Mouse (Mus musculus) ES-Bruce4 (cell line): ENCODE results near the gene Hip1r. TPM values are rescaled to one million over a fixed set of nuclear protein-coding genes. Genes with fewer than 3 reads are reported as not detected.
"Not testable (repeated sequence)": the region's sequence is repeated elsewhere in the genome, so short reads cannot be mapped to it uniquely, and the experiment has no call there.

Source experiments
- H3K27ac ChIP-seq: 2 replicates; pipeline ENCODE4 v1.5.1; 2012; ENCODE audit warnings: low read length, inconsistent platforms; ENCODE audit not compliant: insufficient read depth
- H3K27me3 ChIP-seq: 2 replicates; pipeline ENCODE4 v1.6.1; 2012; ENCODE audit warnings: mild to moderate bottlenecking, low read length, inconsistent platforms; ENCODE audit not compliant: control insufficient read depth, poor library complexity, insufficient read depth, severe bottlenecking
- H3K36me3 ChIP-seq: 2 replicates; pipeline ENCODE4 v1.6.1; 2012; ENCODE audit warnings: inconsistent platforms, mild to moderate bottlenecking, low read length, moderate library complexity; ENCODE audit not compliant: control insufficient read depth, poor library complexity, insufficient read depth, severe bottlenecking
- H3K4me1 ChIP-seq: one replicate; pipeline ENCODE4 v1.8.1; 2011; ENCODE audit warnings: low read length; ENCODE audit not compliant: control insufficient read depth, insufficient read depth
- H3K4me3 ChIP-seq: 2 replicates; pipeline ENCODE4 v1.5.1; 2011; ENCODE audit warnings: low read depth, mild to moderate bottlenecking, low read length
- H3K9ac ChIP-seq: 2 replicates; pipeline ENCODE4 v1.6.1; 2012; ENCODE audit warnings: low read depth, mild to moderate bottlenecking, inconsistent platforms; ENCODE audit not compliant: poor library complexity, severe bottlenecking
- H3K9me3 ChIP-seq: replicated peaks from 2 replicates; pipeline ENCODE4 v1.6.1; 2012; ENCODE audit warnings: mild to moderate bottlenecking, low read length, inconsistent platforms; ENCODE audit not compliant: control insufficient read depth, poor library complexity, insufficient read depth, severe bottlenecking
- CTCF ChIP-seq: IDR thresholded peaks from one replicate; pipeline ENCODE4 v1.8.1; 2011; ENCODE audit warnings: low read depth, low read length
- EP300 ChIP-seq: IDR thresholded peaks from 2 replicates; pipeline ENCODE4 v1.6.1; 2011; ENCODE audit warnings: low read depth, low read length; ENCODE audit not compliant: insufficient read depth
- POLR2A ChIP-seq: IDR thresholded peaks from one replicate; pipeline ENCODE4 v1.8.1; 2011; ENCODE audit warnings: low read length; ENCODE audit not compliant: insufficient read depth
- polyA plus RNA-seq: library from polyadenylated mRNA; stranded (reverse); fragments of >200 nt; gene quantifications from 2 replicates; pipeline ENCODE4 v1.2.4, GENCODE M21; 2011; ENCODE audit warnings: low read depth; ENCODE audit not compliant: missing spikeins, insufficient read depth, insufficient read length

Hip1r gene
- polyA plus RNA-seq, 1 experiment: 17.4 TPM

GRCm38 (mm10) chr5:124045453-124046010 is 72.1 kb downstream of the Hip1r start:
- Histone ChIP-seq H3K4me1 (no peaks in the 10 kb centered on the region), H3K36me3 (no peaks in the 10 kb centered on the region), H3K9me3 (no peaks in the 10 kb centered on the region), H3K4me3 (no peak overlapping the region), H3K9ac (no peak overlapping the region), H3K27me3 (no peaks in the 10 kb centered on the region), H3K27ac (no peak overlapping the region)
- TF ChIP-seq EP300 (no peak), CTCF (no peak), POLR2A (no peak)

GRCm38 (mm10) chr5:124046741-124047401 is 73.4 kb downstream of the Hip1r start:
- H3K4me1 ChIP-seq: no peaks in the 10 kb centered on the region
- H3K36me3 ChIP-seq: no peaks in the 10 kb centered on the region
- H3K27ac ChIP-seq: no peak overlapping the region
- H3K4me3 ChIP-seq: no peak overlapping the region
- TF ChIP-seq POLR2A (no peak), EP300 (no peak), CTCF (no peak)
- H3K27me3 ChIP-seq: no peaks in the 10 kb centered on the region
- H3K9ac ChIP-seq: no peak overlapping the region
- H3K9me3 ChIP-seq: no peaks in the 10 kb centered on the region

- no peaks in the 10 kb centered on the region for H3K36me3 ChIP-seq
- no peak overlapping the region for H3K4me3 ChIP-seq
- H3K27ac ChIP-seq: no peak overlapping the region
- H3K9me3 ChIP-seq: no peaks in the 10 kb centered on the region
- no peak overlapping the region for H3K9ac ChIP-seq
- H3K27me3 ChIP-seq: no peaks in the 10 kb centered on the region
- TF ChIP-seq EP300 (no peak), CTCF (no peak), POLR2A (no peak)
- H3K4me1 ChIP-seq: no peaks in the 10 kb centered on the region
Observed at GRCm38 (mm10) chr5:124049249-124050045, 76.0 kb downstream of the Hip1r start.

- Histone ChIP-seq H3K27ac (no peak overlapping the region), H3K4me3 (peak overlapping the region; percentile 14), H3K9ac (no peak overlapping the region), H3K4me1 (no peaks in the 10 kb centered on the region), H3K36me3 (no peaks in the 10 kb centered on the region), H3K27me3 (no peaks in the 10 kb centered on the region), H3K9me3 (no peaks in the 10 kb centered on the region)
- no peak for TF ChIP-seq CTCF
- no peak for TF ChIP-seq POLR2A
- no peak for TF ChIP-seq EP300
Observed at GRCm38 (mm10) chr5:124050095-124051050, 76.9 kb downstream of the Hip1r start.

- no peak overlapping the region for H3K27ac ChIP-seq
- no peaks in the 10 kb centered on the region for H3K36me3 ChIP-seq
- no peak overlapping the region for H3K9ac ChIP-seq
- H3K9me3 ChIP-seq: no peaks in the 10 kb centered on the region
- no peaks in the 10 kb centered on the region for H3K4me1 ChIP-seq
- no peak for TF ChIP-seq CTCF
- TF ChIP-seq EP300: no peak
- no peak for TF ChIP-seq POLR2A
- no peaks in the 10 kb centered on the region for H3K27me3 ChIP-seq
- no peak overlapping the region for H3K4me3 ChIP-seq
Observed at GRCm38 (mm10) chr5:124051899-124052491, 78.6 kb downstream of the Hip1r start.

- H3K9me3 ChIP-seq, H3K4me1 ChIP-seq, H3K4me3 ChIP-seq, H3K27me3 ChIP-seq, H3K27ac ChIP-seq, H3K36me3 ChIP-seq, H3K9ac ChIP-seq: not testable (repeated sequence)
Observed at GRCm38 (mm10) chr5:124052641-124053040, 79.2 kb downstream of the Hip1r start.
